Mouse (Mus musculus) spleen, postnatal 14 days (tissue): ENCODE measurements around the gene Il3.

Source experiments
- DNase-seq, 2 experiments: peaks; one replicate each; pipeline ENCODE4 v3.0.0; 2021 to 2022; ENCODE audit warnings: low spot score in 2 of 2

The Il3 gene

DNA sequence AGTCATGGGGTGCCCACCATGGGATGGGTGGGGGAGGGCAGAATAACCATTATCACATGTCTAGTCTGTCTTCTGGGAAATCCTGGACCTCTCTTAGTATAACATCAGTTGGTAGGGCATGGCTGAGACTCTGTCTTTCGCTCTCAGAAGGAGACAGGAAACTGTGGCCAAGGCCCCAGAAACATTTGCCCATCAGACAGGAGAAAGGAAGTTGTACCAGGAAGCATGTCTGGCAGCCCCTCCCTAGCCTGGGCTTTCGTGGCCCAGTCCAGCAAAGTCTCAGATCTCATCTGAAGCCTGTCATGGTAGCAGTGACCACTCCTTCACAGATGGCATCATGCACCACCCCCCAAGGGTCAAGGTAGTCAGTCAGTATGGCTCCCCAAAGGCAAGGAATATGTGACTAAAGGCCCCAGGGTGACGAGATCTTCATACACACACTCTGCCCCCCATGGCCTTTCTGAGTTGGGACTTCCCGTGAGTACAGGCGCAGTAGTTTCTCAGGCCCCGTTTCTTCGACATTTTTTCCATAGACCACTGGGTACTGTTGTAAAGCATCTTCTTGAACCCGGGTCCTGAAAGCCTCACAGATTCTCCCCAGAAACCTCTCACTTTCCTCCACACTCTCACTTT lies 20.9 kb upstream of the Il3 start:
- no peak for DNase-seq

DNA sequence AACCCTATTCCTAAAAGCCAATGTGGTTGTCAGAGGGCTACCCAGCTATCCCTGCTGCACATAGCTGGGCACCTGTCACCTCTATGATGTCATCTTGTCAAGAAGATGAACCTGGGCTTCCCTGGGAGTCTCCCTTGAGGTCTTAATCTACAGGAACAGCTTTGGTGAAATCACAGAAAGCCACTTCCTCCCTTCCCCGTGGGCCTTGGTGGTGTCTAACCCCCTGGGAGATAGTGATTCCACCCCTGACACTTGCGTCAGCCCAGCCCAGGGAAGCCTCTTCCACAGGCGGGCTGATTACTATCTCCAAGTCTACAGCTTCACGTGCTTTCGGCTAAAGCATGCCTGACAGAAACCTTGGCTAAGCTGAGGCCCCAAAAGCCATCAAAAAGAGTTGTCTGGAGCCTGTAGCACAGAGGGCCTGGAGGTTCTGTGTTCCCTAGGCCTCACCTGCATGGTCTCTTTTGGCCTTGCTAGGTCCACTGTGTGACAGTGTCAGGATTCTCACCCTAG lies 4.4 kb upstream of the Il3 start:
- no peak for DNase-seq

DNA sequence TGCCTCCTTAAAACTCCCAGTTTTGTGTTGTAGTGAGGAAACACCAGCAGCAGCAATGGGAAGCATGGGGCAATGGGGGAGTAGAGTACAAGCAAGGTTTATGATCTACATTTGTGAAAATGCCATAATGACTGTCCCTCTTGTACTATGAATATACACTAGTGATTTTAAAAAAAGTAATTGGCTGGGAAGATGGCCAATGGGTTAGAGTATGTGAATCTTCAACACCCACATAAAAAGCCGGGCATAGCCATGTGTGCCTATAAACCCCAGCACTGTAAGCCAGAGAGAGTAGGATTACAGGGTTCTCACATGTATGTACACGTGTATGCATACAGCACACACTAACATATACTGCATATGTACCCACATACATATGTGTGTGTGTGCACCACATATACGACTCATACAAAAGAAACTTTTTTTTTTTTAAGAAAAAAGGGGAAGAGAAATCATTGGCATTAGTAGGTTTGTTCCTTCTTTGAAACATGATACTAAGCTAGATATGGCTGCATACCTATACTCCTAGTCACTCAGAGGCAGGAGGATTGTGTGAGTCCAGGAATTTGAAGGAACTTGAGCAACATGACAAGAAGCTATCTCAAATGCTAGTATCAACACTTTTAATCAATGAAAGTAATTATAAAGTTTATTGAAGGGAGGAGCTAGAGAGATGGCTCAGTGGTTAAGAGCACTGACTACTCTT lies 2.3 kb upstream of the Il3 start:
- DNase-seq: no peak

DNA sequence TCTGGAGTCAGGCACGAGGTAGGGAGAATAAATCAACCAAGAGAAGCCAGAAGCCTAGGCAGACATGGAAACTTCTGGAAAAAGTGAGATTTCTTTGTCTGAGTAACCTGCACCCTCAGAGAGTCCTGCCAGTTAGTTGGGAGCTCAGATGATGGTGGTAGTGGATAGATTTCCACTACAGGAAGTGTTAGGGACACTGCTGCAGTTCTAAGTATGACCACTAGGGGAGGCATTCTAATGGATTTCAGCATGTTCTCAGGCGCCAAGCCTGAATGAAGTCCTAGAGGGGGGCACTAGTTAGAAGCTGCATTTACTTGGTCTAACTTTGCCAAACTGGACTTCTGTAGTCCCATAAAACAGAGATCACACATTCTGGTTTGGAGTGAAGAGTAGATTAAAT lies 2.5 kb downstream of the Il3 start:
- DNase-seq: peak in 1 of 2 experiments; percentile 50

DNA sequence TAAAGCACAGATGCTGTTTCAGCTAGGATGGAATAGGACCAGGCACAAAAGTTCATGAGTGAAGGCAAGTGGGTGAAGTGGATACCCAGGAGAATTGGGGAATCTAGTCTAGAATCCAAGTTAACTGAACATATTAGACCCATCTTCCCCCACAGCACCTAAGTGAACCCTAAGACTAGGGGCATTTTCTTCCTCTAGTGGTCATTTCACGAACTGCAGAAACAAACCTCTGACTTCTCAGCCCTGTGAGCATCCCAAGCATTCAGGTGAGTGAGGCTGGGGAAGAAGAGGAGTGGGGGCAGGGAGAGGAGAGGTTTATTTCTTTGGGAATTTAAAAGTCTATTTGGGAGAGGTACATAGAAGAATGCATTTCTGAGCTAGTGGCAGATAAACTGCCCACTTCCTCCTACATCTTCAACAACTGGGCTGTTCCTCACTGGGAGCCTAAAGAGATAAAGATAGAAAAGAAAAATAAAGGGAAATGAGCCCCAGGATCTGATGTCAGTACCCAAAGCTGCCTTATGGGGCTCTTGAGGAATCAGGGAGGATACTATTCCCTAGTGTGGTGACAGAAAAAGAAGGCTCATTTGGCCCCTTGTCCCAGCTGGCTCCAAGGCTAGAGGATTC lies 3.6 kb downstream of the Il3 start:
- DNase-seq: no peak

DNA sequence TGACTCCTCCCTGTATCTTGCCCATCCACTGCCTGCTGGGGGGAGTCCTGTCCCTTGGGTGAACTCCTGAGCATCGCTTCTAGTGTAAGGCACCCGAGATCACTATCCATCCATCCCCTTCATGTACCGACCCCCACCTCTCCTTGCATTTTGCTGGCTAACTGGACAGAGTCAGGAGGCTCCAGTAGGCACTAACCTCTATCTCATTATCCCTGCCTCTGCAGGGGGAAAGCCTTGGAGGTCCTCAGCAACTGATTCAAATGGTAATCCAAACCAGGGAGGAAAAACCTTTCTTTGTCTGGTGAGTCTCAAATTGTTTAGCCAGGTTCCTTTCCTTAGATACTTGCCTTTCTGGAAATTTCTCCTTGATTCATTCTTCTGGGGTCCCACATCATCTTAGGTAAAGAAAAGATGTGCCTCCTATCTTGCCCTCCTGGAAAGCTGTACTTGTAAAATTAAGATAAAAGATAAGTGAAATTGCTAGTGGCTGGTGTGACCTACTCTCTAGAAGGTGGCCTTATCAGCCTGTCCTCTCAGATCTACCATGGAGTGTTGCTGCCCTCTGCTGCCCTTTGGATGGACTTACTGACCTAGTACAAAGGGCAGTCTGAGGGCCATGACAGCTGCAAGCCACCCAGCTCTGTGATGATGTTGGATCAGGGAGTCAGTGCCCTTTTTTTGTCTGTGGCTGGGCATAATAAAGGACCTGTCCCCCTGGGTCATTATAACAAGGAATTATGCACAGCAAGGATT lies 10.3 kb downstream of the Il3 start:
- DNase-seq: peak; percentile 41 to 58

DNA sequence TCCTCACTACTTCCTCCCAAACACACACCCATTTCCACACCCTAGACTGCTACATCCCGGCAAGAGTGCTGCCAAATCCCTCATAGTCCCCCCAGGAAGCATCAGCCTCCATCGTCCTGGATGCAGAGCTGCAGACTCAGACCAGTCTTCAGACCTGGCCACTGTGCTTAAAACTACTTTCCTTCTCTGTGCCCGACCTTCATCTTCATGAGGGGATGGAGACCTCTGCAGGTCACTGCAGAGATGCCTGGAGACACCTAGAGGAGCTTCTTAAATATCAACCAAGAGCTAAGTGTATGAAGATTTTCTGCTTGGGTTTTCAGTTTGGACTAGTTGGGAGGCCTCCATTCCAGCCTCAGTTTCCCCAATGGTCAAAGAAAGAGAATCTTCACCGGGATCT lies 13.0 kb downstream of the Il3 start:
- DNase-seq: no peak

DNA sequence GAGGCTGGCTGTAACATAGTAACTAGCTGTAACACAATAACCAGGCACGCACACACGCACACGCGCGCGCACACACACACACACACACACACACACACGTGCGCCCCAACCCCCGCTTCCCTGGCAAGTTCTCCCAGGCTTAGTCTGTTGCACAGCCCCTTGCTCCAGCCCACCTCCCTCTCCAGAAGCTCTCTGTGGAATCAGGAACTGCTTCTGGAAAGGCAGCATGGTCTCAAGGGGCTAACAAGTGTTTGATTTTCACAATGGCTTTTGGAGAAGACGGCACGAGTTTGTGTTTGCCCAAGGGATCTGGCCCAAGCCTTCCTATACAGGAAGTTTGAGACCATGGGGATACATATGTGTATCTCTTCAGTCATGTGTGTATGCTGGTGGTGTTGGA lies 16.5 kb downstream of the Il3 start:
- DNase-seq: no peak

DNA sequence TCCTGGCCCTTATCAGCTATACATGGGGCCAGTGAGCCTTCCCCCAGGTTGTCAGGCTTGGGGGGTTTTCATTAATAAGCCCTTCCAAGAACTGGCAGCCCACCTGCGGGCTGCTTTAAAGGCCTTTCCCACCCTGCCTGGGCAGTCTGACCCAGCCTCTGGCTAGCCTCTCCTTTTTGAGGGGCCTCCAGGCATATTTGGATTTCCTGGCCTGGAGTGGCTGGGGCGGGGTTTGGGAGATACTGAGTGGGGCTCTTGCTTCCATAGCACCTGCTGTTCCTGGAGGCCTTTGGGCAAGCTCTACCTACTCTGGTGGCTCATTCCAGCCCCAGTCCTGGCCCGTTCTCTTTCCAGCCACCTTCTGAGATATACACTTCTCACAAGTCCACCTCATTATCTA lies 17.3 kb downstream of the Il3 start:
- DNase-seq: no peak

DNA sequence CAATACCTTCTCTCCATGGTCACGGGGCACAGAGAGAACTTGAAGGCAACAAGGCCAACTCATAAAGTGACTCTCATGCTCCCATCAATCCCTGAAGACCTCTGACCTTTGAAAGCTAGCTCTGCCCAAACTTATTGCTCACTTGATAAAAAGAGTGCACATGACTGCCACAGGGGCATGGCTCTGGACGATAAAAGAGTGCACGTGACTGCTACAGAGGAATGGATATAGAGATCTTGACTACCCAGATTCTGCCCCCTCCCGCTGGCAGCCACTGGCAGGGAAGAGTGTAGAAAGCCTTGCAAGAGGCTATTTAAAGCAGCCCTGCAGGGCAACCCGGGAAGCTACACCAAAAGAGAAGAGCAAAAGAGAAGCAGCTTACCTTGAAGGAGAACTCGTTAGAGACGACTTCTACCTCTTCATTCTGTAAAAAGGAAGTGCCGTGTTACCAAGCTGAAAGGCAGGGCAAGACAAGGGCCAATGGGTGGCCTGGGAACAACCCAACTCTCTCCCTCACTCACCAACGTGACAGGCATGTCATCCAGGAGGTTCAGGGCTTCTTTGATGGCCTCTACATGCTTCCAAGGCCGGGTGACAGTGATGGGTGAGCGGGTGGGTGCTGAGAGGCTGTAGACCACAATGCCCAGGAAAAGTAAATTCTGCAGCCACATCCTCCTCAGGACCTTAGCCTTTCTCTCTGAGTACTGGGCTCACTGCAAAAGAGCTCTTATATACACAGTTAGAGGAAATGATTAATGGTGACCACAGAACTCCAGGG lies 17.9 kb downstream of the Il3 start, which contains the start of gene Csf2:
TSS of gene Csf2 (minus strand) at position 728 of the 778 bp plus-strand sequence.
- no peak for DNase-seq

DNA sequence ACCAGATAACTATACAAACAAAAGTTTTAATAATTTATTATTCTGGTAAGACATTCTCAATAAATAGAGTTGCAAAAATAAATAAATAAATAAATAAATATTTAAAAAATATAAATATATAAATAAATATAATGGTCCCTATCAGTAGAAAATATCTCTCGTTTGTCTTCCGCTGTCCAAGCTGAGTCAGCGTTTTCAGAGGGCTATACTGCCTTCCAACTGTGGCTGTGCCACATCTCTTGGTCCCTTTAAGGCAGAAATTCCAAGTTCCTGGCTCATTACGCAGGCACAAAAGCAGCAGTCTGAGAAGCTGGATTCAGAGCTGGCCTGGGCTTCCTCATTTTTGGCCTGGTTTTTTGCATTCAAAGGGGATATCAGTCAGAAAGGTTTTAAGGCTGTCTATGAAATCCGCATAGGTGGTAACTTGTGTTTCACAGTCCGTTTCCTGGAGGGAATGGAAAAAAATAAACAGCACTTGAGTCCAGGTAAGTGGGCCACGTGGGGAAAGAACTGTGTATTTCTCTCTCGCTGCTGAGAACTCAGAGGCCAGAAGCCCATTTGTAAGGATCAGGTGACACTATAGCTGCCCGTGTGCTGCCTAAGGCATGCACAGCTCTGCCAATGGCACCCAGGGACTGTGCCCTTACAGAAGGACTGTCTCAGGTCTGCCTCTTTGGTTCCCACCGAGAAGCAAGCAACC lies 19.7 kb downstream of the Il3 start:
- no peak for DNase-seq

DNA sequence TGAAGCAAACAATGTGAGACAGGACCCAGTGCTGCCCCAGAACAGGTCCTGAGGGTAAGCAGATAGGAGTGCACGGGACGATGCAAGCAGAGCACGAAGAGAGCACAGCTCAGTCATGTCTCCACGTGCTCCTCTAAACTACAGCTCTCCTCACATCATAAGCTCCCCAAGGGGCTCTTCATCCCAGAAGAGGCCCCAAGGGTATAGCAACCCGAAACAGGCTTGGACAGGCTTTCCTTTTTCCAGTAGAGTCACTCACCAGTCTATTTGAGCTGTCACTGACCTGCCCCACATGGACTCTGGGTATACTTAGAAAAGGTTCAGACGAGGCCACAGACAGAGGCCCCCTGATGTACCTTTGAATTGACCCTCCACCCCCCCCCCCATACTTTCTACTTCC lies 22.6 kb downstream of the Il3 start:
- no peak for DNase-seq

DNA sequence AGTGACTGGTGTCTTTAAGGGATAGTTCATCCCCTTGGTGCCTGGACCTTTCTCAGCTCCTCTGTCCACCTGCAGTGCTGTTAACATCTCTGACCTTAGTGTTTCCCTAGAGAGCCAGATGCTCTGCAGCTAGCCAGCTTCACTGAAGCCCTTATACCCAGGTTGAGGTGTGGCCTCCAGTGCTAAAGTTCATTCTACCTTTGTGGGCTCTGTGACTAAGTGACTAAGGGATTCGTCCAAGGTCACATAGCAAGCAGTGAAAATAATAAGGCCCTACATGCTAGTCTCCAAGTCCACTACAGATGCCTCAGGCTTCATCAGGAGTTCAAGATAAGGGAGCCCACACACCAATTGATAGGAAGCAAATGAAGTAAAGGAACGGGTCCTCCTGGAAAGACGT lies 24.6 kb downstream of the Il3 start:
- DNase-seq: no peak

DNA sequence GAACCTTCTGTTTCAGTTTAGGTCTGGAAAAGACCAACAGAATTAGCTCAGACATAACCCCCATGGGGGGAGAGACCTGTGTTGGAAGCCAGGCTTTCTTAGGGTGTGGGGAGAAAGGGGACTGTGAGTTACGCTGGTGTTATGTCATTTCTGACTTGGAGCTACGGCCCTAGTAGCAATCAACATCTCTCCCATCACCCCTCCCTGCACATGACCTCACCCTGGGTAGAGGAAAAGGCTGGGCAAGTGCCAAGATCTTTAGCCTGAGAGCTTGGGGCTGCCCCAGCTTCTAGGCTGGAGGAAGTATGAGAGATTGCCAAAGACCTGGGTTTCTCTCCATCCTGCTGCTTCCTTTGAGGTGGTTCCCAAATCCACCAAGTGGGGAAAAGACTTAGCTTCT lies 30.1 kb downstream of the Il3 start:
- DNase-seq: no peak

DNA sequence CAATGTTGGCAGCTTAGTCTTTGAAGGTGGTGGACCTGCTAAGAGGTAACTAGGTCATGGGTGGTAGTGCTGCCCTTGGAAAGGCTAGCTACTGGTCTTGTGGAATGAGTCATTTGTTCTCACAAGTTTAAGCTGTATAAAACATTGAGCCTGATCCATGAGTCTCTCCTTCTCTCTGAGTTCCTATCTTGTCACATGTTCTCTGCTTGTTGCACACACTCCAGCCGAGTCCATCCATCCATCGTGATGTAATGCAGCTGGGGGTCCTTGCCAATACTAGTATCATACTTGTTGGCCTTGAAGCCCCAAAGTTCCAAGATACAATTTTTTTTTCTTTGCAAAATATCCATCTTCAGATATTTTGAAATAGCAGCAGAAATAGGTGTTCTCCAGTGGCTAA lies 39.6 kb downstream of the Il3 start:
- DNase-seq: no peak

DNA sequence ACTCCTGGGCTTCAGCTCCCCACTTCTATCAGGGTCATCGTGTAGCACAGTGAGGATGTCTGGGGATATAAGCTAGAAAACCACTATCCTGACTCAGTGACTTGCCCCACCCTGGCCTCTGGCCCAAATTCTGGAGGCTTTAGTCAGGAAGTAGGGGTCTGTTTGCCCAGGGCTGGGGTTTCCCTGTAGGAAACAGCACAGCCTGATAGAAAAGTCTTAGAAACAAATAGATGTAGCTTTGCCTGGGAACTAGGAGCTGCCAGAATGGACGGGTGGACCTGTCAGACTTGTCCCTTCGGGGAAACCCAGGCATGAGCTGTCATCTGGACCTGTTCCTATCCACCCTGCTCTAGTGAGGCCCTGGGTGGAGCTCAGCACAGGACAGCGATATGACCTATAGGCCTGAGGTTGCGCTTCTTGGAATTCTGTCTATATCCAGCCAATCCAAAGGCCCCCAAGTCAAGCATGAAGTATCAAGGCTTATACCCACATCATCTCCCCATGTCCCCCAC lies 42.5 kb downstream of the Il3 start:
- no peak for DNase-seq

DNA sequence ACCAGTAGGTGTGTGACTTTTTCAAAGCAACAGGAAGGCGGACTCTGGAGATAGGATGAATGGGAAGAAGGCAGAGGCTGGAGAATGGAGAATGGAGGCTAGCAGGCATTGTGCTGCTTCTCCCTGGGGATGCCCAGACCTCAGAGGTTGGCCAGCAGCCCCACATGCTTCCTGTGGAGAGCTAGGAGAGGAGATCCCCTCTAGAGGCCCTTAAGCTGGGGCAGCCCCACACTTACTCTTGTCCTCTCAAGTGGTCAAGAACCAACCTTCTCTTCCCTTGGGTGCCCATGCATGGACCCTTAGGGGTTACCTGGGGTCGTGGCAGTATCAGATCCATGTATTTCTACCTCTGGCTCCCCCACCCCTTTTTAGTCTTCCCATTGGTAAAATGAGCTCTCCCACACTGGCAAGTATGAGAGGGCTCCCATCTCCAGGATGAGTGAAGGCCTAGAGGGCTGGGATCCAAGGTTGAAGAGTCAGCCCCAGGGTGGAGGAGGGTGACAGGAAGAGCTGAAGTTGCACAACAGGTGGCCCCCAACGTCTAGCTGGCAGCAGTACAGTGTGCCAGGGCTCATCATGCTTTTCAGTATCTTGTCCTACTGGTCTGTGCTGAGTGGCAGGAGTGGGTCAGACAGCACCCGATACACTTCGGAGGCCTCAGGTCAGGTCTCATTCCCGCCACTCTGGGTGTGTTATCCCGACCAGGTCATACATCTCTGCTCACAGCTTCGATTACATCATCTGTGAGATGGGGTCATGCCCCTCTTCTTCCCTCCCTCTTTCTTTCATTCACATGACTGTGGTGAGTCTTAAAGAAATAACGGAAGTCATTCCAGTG lies 43.2 kb downstream of the Il3 start:
- DNase-seq: no peak

DNA sequence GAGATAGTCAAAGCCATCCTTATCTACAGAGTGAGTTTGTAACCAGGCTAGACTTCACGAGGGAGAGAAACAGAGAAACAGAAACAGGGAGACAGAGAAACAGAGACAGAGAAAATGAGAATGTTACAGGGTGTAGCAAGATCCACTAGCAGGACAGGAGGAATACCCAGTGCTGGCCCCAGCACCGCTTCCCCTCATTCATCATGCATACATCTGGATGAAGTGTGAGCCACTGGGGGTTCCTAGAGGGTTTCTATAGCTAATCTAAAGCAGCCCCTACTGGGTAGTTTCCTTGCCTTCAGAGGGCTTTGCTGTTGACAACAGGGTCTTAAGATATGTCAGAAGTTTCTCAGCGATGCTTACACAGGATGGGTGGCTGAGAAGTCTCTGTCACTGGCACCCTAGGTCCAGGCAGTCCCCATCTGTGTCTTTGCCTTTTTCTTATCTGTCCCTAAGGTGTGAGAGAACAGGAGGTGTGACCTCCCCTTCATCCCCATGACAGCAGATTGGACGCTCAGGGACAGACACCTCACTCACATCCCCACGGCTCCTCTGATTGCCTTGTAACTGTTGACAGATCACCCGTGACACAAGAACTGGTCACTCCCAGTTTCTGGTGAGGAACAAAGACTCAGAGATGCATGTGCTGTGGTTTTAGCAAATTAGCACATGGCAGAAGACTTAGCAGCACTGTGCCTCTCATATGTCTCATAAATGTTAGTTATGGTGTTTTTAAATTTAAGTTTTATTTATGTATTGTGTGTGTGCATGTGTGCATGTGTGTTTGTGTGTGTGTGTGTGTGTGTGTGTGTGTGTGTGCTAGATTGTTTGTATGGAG lies 47.0 kb downstream of the Il3 start:
- no peak for DNase-seq

DNA sequence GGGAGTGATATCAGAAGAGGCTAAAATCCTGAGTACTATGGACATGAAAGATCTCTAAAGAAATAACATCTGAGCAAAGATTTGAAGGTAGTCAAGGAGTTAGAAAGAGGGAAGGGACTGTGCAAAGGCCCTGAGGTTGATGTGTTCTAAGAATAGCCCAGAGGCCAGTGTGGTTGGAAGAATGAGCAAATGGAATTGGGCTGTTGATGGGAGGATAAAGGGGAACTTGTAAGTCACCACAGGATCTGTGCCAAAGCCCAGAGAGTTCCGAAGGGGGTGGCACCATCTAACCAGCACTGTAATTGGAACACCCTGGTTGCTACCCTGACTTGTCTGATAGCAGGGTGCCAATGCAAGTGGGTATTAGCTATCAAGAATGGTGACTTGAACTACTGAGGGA lies 47.9 kb downstream of the Il3 start:
- no peak for DNase-seq
